Mouse (Mus musculus): Measurements from ENCODE around the gene Ap5z1.

The Ap5z1 gene

DNA sequence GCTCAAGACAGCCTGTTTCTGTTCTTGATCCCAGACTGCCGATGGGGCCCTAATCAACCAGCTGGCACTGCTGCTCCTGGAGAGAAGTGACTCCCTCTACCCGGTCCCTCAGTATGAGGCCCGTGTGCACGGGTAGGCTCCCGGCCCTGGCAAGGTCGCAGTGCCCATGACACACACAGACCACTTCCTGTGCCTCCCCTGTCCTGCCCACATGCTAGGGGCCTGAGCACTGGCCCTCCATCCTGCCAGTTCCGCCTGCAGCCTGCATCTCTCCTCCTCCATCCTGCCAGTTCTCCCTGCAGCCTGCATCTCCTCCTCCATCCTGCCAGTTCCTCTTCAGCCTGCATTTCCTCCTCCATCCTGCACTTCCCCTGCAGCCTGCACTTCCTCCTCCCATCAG lies 11.9 kb downstream of the Ap5z1 start:
- DNase-seq, result no peak

- DNase-seq, result no peak
Observed at GRCm38 (mm10) chr5:142477346-142477745, 13.6 kb downstream of the Ap5z1 start.

DNA sequence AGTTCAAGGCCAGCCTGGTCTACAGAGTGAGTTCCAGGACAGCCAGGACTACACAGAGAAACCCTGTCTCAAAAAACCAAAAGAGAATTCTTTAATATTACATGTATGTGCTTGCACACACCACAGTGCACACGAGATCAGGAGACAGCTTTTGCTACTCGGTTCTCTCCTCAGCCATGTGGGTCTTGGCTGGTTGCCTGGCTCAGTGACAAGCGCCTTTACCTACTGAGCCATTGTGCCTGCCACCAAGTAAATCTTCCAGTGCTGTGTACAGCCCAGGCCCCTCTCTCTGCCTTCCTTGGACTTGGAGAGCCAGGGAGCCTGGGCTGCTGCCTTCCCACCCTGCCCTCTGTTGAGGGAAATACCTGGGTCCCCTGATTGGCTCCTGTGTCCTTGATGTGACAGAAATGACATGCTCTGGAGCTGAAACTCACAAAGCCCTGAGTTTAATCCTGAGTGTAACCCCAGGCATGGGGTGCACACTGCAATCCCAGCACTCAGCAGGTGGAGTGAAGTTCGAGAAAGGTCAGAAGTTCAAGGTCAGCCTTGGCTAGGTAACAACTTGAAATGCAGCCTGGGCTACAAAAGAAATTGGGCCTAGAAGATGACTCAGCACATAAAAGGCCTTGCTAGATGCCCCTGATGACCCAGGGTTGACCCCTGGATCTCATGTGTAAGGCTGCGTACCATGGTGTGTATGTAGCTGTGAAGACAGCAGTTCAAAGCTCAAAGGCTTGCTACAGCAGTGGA lies 14.3 kb downstream of the Ap5z1 start:
- DNase-seq, result no peak

GRCm38 (mm10) chr5:142478829-142479435 lies 15.2 kb downstream of the Ap5z1 start:
- peak; percentile 88 for DNase-seq

DNA sequence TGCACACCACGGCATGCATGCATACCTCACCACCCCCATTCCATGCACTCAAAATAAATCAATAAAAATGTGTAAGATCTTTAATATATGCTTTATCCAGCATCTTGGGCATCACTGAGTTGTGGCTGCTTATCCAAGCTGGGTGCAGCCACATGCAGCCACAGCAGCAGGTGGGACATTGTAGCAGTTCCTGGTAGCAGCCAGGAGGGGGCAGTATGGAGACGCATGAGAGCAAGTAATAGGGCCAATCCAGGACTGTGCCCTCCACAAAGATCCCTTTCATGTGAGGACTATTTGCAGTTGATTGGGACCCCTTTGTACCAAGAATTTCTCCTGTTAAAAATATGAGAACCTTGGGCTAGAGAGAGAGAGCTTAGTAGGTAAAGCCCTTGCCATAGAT lies 18.8 kb downstream of the Ap5z1 start:
- peak; percentile 49 for DNase-seq

DNA sequence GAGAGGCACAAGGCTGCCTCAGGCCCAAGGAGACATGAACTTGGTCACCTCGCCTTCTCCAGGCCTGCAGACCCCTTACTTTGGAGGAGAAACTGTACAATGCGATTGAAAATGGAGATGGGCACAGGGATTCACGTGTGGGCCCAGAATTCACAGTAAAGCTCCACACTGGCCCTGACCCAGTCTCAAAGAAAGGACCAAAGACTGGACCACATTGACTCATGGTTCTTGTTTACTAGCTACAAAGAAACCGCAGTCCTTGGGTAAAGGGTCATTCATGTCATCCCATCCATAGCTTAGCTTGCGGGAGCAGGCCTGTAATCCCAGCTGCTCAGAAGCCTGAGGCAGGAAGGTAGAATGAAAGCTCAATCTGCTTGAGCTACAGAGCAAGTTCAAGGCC lies 19.8 kb downstream of the Ap5z1 start:
- no peak for DNase-seq

DNA sequence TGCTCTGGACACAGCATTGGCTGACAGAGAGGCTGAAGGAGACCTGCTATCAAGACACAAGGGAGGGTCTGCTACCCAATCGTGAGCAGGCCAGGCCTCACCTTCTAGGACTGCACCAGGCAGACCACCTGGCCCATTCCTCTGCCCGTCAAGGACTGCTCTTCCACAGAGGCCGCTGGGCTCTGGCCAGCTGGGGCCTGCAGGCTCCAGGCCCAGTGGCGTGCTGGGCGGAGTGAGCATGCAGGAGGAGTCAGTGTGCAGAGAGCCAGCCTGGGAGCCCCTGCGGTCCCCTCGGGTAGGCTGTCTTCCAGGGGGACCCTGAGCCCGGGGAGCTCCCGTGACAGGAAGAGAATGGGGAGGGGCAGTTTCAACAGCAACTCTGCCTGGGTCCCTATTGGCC lies 22.9 kb downstream of the Ap5z1 start:
- DNase-seq, result no peak

DNA sequence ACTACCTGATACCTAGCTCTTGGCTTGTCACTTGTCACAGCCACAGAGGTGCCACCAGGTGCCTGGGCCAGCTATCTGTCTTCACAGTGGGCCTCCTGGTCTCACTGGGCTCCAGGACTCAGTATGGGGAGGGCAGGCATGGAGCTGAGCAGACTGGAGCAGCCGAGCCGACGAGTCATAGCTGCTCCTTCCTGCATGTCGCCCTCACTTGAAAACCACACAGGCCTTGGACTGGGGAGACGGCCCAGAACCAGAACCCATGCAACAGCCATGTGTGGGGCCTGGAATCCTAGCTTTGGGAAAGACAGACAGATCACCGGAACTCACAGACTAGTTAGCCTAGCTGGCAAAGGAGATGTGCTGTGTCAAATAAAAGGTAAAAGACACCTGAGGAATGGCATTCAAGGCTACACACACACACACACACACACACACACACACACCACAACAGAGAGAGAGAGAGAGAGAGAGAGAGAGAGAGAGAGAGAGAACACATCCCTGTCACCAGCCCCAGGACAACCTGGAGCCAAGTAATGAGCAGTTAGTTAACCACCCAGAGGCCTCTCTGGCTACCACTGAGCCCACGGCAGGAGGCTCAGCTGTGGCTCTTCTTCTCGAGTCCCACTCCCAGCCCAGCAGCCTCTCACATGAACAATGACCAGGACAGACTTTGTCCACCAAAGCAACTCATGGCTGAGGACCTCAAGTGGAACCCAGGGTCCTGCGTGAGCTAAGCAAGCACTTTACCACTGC lies 26.4 kb downstream of the Ap5z1 start:
- no peak for DNase-seq

- DNase-seq, result no peak
Observed at GRCm38 (mm10) chr5:142493307-142493706, 29.6 kb downstream of the Ap5z1 start.

DNA sequence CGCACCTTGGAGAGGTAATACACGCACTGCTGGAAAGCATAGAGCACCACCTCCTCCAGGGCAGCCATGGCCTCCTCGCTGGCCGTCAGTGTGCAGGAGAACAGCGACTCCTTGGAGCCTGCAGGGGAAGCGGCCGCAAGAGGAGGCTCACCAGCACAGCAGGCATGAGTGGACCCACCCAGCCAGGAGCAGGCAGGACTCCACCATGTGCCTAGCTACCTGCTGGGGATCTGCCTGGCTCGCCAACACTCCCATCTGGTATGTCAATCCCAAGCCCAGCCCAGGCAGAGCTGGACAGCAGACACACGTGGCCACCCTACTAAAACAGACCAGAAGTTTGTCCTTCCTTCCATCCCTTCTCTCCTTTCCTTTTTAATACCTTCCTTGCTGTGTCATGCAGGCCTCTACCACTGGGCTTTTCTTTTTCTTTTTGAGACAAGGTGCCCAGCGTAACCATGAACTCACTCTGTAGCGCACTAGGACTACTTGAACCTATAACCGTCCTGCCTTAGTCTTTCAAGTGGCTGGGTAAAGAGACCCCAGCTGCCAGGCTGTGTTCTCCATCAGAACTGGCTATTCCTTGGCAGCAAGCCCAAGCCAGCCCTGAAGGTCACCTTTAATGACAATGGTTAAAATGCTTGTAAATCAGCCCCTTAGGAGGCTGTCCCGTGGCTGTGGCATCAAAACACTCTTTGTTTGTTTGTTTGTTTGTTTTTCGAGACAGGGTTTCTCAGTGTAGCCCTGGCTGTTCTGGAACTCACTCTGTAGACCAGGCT lies 31.8 kb downstream of the Ap5z1 start:
- no peak for DNase-seq

GRCm38 (mm10) chr5:142498964-142499363 lies 35.2 kb downstream of the Ap5z1 start:
- peak; percentile 34 for DNase-seq

- no peak for DNase-seq
Observed at GRCm38 (mm10) chr5:142500918-142501317, 37.2 kb downstream of the Ap5z1 start.

GRCm38 (mm10) chr5:142502414-142502813 lies 38.7 kb downstream of the Ap5z1 start:
- DNase-seq, result peak; percentile 94

DNA sequence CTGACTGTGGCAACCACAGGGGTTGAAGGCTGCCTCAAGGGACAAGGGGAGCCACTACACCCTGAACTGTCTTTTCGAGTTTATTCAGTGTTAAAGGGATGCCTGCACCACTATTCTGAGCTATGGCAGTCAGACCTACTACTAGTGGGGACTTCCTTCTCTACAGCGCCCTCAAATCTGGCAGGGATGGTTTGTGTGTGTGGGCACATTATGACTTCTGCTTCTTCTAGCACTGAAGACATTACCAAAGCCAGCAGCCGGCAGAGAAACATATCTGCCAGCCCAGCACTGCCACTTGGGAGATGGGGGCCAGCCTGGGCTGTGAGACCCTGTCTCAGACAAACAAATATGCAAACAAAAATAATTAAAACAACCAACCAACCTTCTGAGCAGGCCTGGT lies 40.4 kb downstream of the Ap5z1 start:
- no peak for DNase-seq

- peak; percentile 20 for DNase-seq
Observed at GRCm38 (mm10) chr5:142505695-142506423, 42.1 kb downstream of the Ap5z1 start.

DNA sequence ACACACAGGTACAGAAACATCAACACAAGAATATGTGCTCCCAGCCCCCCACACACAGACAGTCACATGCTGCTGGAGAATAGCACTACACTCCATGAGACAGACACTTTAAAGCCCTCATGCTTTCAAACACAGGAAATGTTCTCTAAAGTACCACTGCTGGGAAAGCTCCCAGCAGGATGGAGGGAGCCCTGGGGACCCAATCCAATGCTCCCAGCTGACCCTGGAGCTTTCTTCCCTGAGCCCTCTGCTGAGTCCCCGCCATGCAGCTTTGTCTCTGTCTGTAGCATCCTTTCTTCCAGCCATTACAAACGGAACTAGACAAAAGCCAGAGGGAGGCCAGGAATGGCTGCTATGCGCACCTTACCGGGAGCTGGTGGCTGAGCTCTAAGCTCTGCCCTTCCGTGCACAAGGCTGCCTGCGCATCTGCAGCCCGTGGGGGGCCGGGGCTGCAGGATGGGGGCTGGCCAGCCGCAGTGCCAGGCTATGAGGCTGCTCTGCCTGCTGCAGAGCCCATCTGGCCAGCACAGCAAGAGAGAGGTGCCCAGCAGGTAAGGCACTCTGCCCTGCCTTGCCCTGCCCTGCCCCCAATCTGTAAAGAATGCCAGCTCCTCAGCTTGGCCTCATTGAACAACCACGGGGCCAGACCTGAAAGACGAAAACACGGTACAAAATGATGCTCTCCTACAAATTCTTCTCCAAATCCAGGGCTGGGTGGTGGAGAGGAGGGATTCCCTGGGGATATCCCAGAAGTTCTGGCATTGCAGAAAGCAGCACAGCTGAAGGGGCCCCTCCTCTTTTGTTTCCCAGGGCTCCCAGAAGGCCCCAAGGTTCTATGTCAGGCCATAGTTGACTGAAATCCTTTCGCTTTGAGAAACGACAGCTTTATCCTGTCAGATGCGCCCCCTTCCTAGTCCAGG lies 45.7 kb downstream of the Ap5z1 start:
- peak; percentile 57 for DNase-seq

DNA sequence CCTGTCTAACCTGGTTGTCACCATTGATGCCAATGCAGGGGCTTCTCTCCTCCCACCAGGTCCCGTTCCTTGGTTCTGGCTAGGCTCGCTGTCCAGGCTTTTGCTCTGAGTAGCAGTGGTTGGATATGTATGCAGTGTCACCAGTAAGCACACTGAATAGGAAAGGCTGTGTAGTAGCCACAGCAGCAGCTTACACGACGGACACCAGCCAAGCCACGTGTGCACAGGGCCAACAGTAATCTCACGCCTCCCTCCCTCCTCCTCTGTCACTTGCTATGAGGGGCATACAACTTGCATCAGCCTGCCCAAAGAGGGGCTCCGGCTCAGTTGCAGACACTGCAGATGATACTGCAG lies 46.3 kb downstream of the Ap5z1 start:
- no peak for DNase-seq

- DNase-seq, result no peak
Observed at GRCm38 (mm10) chr5:142512112-142512511, 48.4 kb downstream of the Ap5z1 start.

GRCm38 (mm10) chr5:142518973-142519372 lies 55.2 kb downstream of the Ap5z1 start:
- no peak for DNase-seq

DNA sequence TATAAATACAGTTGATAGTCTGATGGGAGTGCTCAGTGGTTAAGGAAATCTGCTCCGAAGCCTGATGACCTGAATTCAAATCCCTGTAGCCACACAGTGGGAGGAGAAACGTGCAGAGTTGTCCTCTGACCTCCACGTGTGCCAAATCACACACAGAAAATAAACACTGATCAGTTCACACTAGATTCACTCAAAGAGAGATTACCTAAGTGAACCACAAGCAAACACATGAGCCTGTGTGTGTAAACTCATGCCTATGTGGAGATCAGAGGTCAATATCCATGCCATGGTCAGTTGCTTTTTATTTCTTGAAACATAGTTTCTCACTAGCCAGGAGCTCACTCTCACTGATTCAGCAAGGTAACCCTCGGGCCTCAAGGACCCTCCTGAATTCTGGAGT lies 56.6 kb downstream of the Ap5z1 start:
- DNase-seq, result no peak

DNA sequence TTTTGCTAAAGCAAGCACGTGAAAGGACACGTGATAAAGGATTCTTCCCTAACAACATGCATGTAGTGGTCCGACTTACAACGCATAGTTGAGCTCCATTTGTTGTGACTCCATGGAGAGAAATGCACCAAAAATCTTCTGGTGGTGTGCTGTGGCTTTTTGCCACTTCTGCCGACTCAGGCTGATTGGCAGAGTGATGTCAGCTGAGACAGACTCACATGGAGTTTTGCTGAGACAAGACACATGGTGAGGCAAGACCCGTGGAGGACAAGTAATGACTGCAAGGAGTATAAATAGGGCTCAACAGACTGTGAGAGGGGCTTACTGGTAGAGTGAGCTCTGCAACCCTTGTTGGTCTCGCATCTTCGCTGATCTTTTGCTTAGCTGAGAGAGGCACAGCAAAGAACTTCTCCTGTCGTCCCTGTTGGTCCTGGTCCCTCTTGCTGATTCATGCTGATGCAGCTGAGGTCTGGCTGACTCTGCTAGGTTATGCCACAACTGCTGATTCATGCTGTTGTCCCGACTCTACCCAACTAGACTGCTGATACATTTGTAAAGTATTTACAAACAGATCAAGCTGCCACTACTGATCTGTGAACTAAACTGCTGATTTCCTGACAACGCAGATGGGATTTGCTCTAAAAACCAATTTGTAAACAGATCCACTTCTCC lies 57.6 kb downstream of the Ap5z1 start:
- no peak for DNase-seq

All from lung, postnatal 36 days (tissue).